Mouse (Mus musculus) gastrocnemius, postnatal 4 days (tissue): Measurements from ENCODE around the gene Zfp979. TPM values are rescaled to one million over a fixed set of nuclear protein-coding genes. Genes with fewer than 3 reads are reported as not detected.
"Not testable (repeated sequence)": the region's sequence is repeated elsewhere in the genome, so short reads cannot be mapped to it uniquely, and the experiment has no call there.

Source experiments
- DNase-seq, 2 experiments: peaks; one replicate each; pipeline ENCODE4 v3.0.0; 2021 to 2022; ENCODE audit warnings: low spot score in 2 of 2, mixed read lengths in 2 of 2
- long read RNA-seq, 2 experiments: library from polyadenylated mRNA; stranded (forward); transcript quantifications; one replicate each; pipeline ENCODE4 v2.0.0; 2021
- total RNA-seq, 2 experiments: library from RNA; stranded (reverse); gene quantifications; 2 replicates each; pipeline ENCODE4 v1.2.3; 2021

Gene Zfp979
- total RNA-seq, result 1 to 10 TPM; 1.8 to 2.6 TPM
- long read RNA-seq, experiment 1, result 0 reads
- long read RNA-seq, experiment 2, result 0 reads

DNA sequence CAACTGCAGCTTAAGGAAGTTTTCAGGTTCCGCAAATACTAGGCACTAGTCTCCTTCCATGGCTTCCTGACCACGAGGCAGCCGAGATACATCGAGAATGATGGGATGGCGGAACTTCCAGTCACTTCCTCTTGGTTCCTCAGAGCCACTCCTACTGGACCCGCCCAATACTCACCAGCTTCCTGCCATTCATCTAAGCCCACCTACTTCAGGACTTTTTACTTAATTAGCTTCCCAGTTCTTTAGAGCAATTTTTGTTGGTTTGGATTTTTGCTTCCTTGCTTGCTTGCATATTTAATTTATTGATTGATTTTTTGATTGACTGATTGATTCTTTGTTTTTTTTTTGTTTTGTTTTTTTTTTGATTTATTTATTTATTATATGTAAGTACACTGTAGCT lies at the start of gene Zfp979:
Gene Zfp979, minus strand, starts transcription at position 101 of the 400 bp plus-strand sequence.
- DNase-seq, result not testable (repeated sequence)

- not testable (repeated sequence) for DNase-seq
These were observed 12.9 kb upstream of the Zfp979 start for GRCm38 (mm10) chr4:147655245-147655644.

- not testable (repeated sequence) for DNase-seq
These were observed 5.1 kb upstream of the Zfp979 start for GRCm38 (mm10) chr4:147647407-147647806.

GRCm38 (mm10) chr4:147641932-147642331 lies 381 bp downstream of the Zfp979 start:
- DNase-seq, result not testable (repeated sequence)

DNA sequence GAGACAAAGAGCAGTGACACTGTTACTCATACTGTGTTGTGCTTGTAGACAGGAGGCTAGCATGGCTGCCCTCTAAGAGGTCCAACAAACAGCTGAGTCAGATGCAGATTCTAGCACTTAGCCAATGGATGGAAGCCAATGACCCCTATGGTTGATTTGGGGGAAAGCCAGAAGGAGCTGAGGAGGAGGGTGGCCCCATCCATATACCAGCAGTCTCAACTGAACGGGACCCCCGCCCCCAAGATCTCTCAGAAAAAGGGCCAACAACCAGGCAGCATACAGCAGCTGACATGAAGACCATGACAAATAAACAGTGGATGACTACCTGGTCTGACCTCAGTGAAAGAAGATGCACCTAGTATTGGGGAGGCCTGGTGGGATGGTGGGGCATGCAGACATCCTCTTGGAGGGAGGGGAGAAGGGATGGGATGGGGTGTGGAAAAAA lies 8.5 kb downstream of the Zfp979 start:
- not testable (repeated sequence) for DNase-seq

DNA sequence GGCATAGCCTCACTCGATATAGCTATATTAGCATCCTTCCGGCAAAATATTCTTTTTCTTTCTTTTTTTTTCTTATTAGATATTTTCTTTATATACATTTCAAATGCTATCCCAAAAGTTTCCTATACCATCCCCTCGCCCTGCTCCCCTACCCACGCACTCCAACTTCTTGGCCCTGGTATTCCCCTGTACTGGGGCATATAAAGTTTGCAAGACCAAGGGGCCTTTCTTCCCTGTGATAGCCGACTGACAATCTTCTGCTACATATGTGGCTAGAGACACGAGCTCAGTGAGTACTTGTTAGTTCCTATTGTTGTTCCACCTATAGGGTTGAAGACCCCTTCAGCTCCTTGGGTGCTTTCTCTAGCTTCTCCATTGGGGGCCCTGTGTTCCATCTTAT lies 35.8 kb downstream of the Zfp979 start:
- DNase-seq, result not testable (repeated sequence)

GRCm38 (mm10) chr4:147605521-147605920 lies 36.8 kb downstream of the Zfp979 start:
- DNase-seq, result peak in 1 of 2 experiments; percentile 8

GRCm38 (mm10) chr4:147603806-147604205 lies 38.5 kb downstream of the Zfp979 start:
- DNase-seq, result no peak

- DNase-seq, result peak in 1 of 2 experiments; percentile 9
These were observed 40.4 kb downstream of the Zfp979 start for GRCm38 (mm10) chr4:147601881-147602280.

- DNase-seq, result no peak
These were observed 43.5 kb downstream of the Zfp979 start for GRCm38 (mm10) chr4:147598831-147599230.

GRCm38 (mm10) chr4:147597685-147598084 lies 44.6 kb downstream of the Zfp979 start:
- peak in 1 of 2 experiments; percentile 9 for DNase-seq

DNA sequence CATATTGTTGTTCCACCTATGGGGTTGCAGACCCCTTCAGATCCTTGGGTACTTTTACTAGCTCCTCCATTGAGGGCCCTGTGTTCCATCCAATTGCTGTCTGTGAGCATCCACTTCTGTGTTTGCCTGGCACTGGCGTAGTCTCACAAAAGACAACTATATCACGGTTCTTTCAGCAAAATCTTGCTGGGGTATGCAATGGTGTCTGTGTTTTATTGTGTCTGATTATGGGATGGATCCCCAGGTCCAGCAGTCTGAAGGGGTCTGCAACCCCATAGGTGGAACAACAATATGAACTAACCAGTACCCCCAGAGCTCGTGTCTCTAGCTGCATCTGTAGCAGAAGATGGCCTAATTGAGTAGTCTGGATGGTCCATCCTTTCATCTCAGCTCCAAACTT lies 47.7 kb downstream of the Zfp979 start:
- DNase-seq, result not testable (repeated sequence)

- DNase-seq, result no peak
These were observed 55.5 kb downstream of the Zfp979 start for GRCm38 (mm10) chr4:147586511-147587473.

- DNase-seq, result not testable (repeated sequence)
These were observed 62.9 kb downstream of the Zfp979 start for GRCm38 (mm10) chr4:147579371-147579770.

DNA sequence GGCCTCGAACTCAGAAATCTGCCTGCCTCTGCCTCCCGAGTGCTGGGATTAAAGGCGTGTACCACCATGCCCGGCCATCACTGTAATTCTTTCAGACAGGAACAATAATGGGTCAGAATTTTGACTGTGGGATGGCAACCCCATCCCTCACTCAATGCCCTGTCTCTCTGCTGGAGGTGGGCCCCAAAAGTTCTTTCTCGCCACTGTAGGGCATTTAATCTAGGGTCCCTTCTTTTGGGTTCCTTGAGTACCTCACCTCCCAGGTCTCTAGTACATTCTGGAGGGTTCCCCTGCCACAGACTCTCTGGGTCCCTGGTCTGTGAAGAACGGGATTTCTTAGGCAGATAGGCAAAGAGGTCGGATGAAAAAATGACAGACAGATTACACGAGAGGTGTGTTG lies 71.2 kb downstream of the Zfp979 start:
- DNase-seq, result not testable (repeated sequence)

GRCm38 (mm10) chr4:147565426-147566220 lies 76.7 kb downstream of the Zfp979 start:
- no peak for DNase-seq

Other genes with a start within 250 kb of the Zfp979 start
- gene Zfp982, start 150.1 kb downstream of the Zfp979 start, total RNA-seq, result 1 to 10 TPM; 4.6 to 7.0 TPM
- gene Gm16503, start 102.3 kb downstream of the Zfp979 start, total RNA-seq, result under 1 TPM; 0.65 to 0.66 TPM
- under 1 TPM in 1 of 2 experiments, not detected in 1; 0.13 TPM for gene Zfp985, start 89.2 kb downstream of the Zfp979 start, total RNA-seq
- gene Zfp534, start 60.0 kb upstream of the Zfp979 start, total RNA-seq, result under 1 TPM; 0.10 to 0.22 TPM
- gene Zfp984, start 167.3 kb upstream of the Zfp979 start, total RNA-seq, result 1 to 10 TPM; 2.5 to 3.2 TPM
- gene Zfp933, start 205.9 kb upstream of the Zfp979 start, total RNA-seq, result 1 to 10 TPM; 9.0 to 9.7 TPM
- 10 to 100 TPM in 1 of 2 experiments, 1 to 10 TPM in 1; 9.9 to 12.4 TPM for gene Miip, start 226.3 kb upstream of the Zfp979 start, total RNA-seq
- 1 to 10 TPM; 6.3 to 6.4 TPM for gene Fv1, start 226.5 kb upstream of the Zfp979 start, total RNA-seq